Mouse (Mus musculus): ENCODE data around the gene Znrf2. TPM values are rescaled to one million over a fixed set of nuclear protein-coding genes. Genes with fewer than 3 reads are reported as not detected.

Gene Znrf2
- 3.0 and 3.4 TPM in 2 replicates for polyA plus RNA-seq (2016; fragmentation: Nextera tagmentation; extraction: Ambion mirVana)

DNA sequence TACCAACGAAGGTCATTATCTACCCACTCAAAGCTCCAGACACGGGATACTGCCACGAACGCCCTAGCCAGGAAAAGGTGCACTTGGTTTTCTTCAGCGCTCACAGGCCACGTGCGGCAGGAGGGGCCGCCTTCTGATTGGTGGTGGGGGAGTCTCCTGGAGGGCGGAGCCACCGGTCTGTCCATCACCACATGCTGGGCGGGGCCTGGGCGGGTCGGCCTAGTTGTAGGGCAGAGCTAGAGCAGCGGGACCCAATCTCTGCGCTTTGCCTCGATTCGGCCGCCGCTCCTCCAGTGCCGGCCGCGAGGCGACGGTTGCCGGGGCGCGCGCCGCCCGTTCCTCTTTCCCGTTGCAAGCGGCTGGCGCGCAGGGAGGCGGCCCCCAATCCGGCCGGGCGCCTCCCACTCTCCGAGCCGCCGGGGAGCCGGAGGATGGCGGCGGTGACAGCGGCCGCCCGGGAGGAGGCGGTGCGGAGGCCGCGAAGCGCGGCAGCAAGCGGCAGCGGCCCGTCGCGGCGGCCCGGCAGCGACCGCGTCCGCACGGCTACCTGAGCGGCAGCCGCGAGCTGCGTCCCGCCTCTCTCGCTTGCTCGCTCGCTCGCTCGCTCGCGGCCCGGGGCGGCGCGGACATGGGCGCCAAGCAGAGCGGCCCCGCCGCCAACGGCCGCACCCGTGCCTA lies at the start of gene Znrf2:
Znrf2 (plus strand) TSS at position 529 of the 678 bp plus-strand sequence.
- peak; percentile 99 for ATAC-seq (ENCODE audit: insufficient number of reproducible peaks, insufficient read depth, low FRiP score, low TSS enrichment)
- WGBS = under 1% methylated on average over 53 of the region's 88 CpGs
- Histone ChIP-seq H3K4me1 (peaks cover 19% of the 10 kb centered on the region), H3K9ac (peak within 1 kb of the TSS; percentile 92), H3K4me2 (replicated peaks) (peak within 1 kb of the TSS; percentile 69), H3K4me3 (peak within 1 kb of the TSS; percentile 76), H3K27me3 (no peaks in the 10 kb centered on the region), H3K9me3 (no peaks in the 10 kb centered on the region), H3K27ac (peak within 1 kb of the TSS; percentile 97), H3K36me3 (no peaks in the 10 kb centered on the region)

- Histone ChIP-seq H3K4me2 (replicated peaks) (no peak overlapping the region), H3K27me3 (no peaks in the 10 kb centered on the region), H3K27ac (no peak overlapping the region), H3K9ac (no peak overlapping the region), H3K36me3 (no peaks in the 10 kb centered on the region), H3K9me3 (no peaks in the 10 kb centered on the region), H3K4me3 (no peak overlapping the region), H3K4me1 (peaks cover 8% of the 10 kb centered on the region; the same call in 1 of the 2 replicates)
- ATAC-seq (ENCODE audit: insufficient number of reproducible peaks, insufficient read depth, low FRiP score, low TSS enrichment) = no peak
- 18% methylated on average over 4 of the region's 4 CpGs for WGBS
Observed at GRCm38 (mm10) chr6:54767746-54768145, 49.0 kb upstream of the Znrf2 start.

- Histone ChIP-seq H3K4me2 (replicated peaks) (no peak overlapping the region), H3K9me3 (no peaks in the 10 kb centered on the region), H3K4me3 (no peak overlapping the region), H3K4me1 (peaks cover 8% of the 10 kb centered on the region; the same call in 1 of the 2 replicates), H3K9ac (no peak overlapping the region), H3K27ac (no peak overlapping the region), H3K27me3 (no peaks in the 10 kb centered on the region), H3K36me3 (no peaks in the 10 kb centered on the region)
- WGBS = 68% methylated on average over 4 of the region's 4 CpGs
- no peak for ATAC-seq (ENCODE audit: insufficient number of reproducible peaks, insufficient read depth, low FRiP score, low TSS enrichment)
Observed at GRCm38 (mm10) chr6:54770766-54771165, 46.0 kb upstream of the Znrf2 start.

DNA sequence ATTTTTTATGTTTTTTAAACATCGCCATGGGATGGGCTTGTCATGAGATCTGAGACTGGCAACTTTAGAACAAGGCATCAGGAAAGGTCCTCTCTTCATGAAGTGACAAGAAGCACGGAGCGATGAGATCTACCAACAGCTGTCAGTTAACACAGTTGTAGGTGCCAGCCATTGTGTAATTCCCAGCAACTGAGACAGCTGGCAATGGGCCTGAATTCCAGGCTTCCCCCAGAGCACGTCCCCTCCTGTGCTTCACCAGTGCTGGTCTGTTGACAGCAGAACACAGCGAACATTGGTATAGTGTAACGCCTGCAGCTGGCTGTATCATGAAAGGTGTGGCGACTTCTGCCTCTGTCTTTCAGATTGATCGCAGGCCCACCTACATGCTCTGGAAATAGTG lies 45.5 kb upstream of the Znrf2 start:
- ATAC-seq (ENCODE audit: insufficient number of reproducible peaks, insufficient read depth, low FRiP score, low TSS enrichment) = no peak
- WGBS = 86% methylated on average over 8 of the region's 8 CpGs
- H3K27me3 ChIP-seq = no peaks in the 10 kb centered on the region

GRCm38 (mm10) chr6:54772078-54772477 lies 44.6 kb upstream of the Znrf2 start:
- WGBS = 88% methylated on average over 5 of the region's 5 CpGs
- H3K36me3 ChIP-seq = no peaks in the 10 kb centered on the region
- no peak overlapping the region for H3K4me3 ChIP-seq
- H3K9me3 ChIP-seq = no peaks in the 10 kb centered on the region
- no peaks in the 10 kb centered on the region for H3K27me3 ChIP-seq
- no peak overlapping the region for H3K4me2 ChIP-seq (replicated peaks)
- H3K27ac ChIP-seq = no peak overlapping the region
- no peak for ATAC-seq (ENCODE audit: insufficient number of reproducible peaks, insufficient read depth, low FRiP score, low TSS enrichment)
- peaks cover 8% of the 10 kb centered on the region; the same call in 1 of the 2 replicates for H3K4me1 ChIP-seq
- H3K9ac ChIP-seq = no peak overlapping the region

More for the DNA sequence above, 45.5 kb upstream of the Znrf2 start:
- no peak overlapping the region for H3K27ac ChIP-seq
- H3K9me3 ChIP-seq = no peaks in the 10 kb centered on the region
- H3K4me1 ChIP-seq = peaks cover 8% of the 10 kb centered on the region; the same call in 1 of the 2 replicates
- no peak overlapping the region for H3K9ac ChIP-seq
- no peak overlapping the region for H3K4me2 ChIP-seq (replicated peaks)
- H3K4me3 ChIP-seq = no peak overlapping the region
- H3K36me3 ChIP-seq = no peaks in the 10 kb centered on the region

- no peaks in the 10 kb centered on the region; the same call in 1 of the 2 replicates for H3K4me1 ChIP-seq
- no peak overlapping the region for H3K4me2 ChIP-seq (replicated peaks)
- no peak for ATAC-seq (ENCODE audit: insufficient number of reproducible peaks, insufficient read depth, low FRiP score, low TSS enrichment)
- H3K9me3 ChIP-seq = no peaks in the 10 kb centered on the region
- no peak overlapping the region for H3K27ac ChIP-seq
- no peaks in the 10 kb centered on the region for H3K36me3 ChIP-seq
- no peaks in the 10 kb centered on the region for H3K27me3 ChIP-seq
- no peak overlapping the region for H3K9ac ChIP-seq
- H3K4me3 ChIP-seq = no peak overlapping the region
Observed at GRCm38 (mm10) chr6:54775739-54776138, 41.0 kb upstream of the Znrf2 start.

DNA sequence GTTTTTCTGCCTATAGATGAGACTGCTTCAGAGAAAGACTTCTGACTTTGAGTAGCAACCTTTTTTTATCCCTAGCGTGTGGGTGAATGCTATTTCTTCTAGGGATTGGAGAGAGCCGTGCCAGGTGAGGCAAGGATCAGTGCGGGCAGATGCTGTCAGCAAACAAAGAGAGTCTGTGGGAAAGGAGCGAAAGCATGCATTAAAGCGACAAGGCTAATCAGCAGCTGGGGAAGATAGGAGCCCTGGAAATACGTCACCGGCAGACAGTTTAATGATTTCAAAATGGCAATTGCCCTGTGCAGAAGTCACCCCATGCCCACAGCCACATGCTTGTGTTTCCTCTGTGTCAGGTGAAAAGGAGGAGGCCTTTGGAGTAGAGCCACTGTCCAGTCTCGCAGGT lies 39.1 kb upstream of the Znrf2 start:
- Histone ChIP-seq H3K9me3 (no peaks in the 10 kb centered on the region), H3K4me1 (no peaks in the 10 kb centered on the region; the same call in 1 of the 2 replicates), H3K4me3 (no peak overlapping the region), H3K27me3 (no peaks in the 10 kb centered on the region), H3K27ac (no peak overlapping the region), H3K4me2 (replicated peaks) (no peak overlapping the region), H3K9ac (no peak overlapping the region), H3K36me3 (no peaks in the 10 kb centered on the region)
- no peak for ATAC-seq (ENCODE audit: insufficient number of reproducible peaks, insufficient read depth, low FRiP score, low TSS enrichment)
- 46% methylated on average over 8 of the region's 8 CpGs for WGBS

GRCm38 (mm10) chr6:54779968-54780367 lies 36.7 kb upstream of the Znrf2 start:
- Histone ChIP-seq H3K27me3 (no peaks in the 10 kb centered on the region), H3K36me3 (no peaks in the 10 kb centered on the region), H3K9me3 (no peaks in the 10 kb centered on the region), H3K27ac (no peak overlapping the region), H3K4me2 (replicated peaks) (no peak overlapping the region), H3K4me1 (no peaks in the 10 kb centered on the region; the same call in 1 of the 2 replicates), H3K4me3 (no peak overlapping the region), H3K9ac (no peak overlapping the region)
- no peak for ATAC-seq (ENCODE audit: insufficient number of reproducible peaks, insufficient read depth, low FRiP score, low TSS enrichment)
- WGBS = 72% methylated on average over 5 of the region's 5 CpGs

GRCm38 (mm10) chr6:54780569-54781304 lies 36.0 kb upstream of the Znrf2 start:
- Histone ChIP-seq H3K9ac (no peak overlapping the region), H3K27me3 (no peaks in the 10 kb centered on the region), H3K9me3 (no peaks in the 10 kb centered on the region), H3K27ac (no peak overlapping the region), H3K36me3 (no peaks in the 10 kb centered on the region), H3K4me3 (no peak overlapping the region), H3K4me2 (replicated peaks) (no peak overlapping the region), H3K4me1 (no peaks in the 10 kb centered on the region; the same call in 1 of the 2 replicates)
- 80% methylated on average over 5 of the region's 5 CpGs for WGBS
- ATAC-seq (ENCODE audit: insufficient number of reproducible peaks, insufficient read depth, low FRiP score, low TSS enrichment) = no peak

- no peaks in the 10 kb centered on the region for H3K36me3 ChIP-seq
- no peaks in the 10 kb centered on the region; the same call in 1 of the 2 replicates for H3K4me1 ChIP-seq
- no peak overlapping the region for H3K4me3 ChIP-seq
- no peak overlapping the region for H3K9ac ChIP-seq
- 68% methylated on average over 6 of the region's 6 CpGs for WGBS
- H3K9me3 ChIP-seq = no peaks in the 10 kb centered on the region
- ATAC-seq (ENCODE audit: insufficient number of reproducible peaks, insufficient read depth, low FRiP score, low TSS enrichment) = no peak
- H3K27ac ChIP-seq = no peak overlapping the region
- H3K27me3 ChIP-seq = no peaks in the 10 kb centered on the region
- H3K4me2 ChIP-seq (replicated peaks) = no peak overlapping the region
Observed at GRCm38 (mm10) chr6:54781881-54782280, 34.8 kb upstream of the Znrf2 start.

- Histone ChIP-seq H3K4me1 (no peaks in the 10 kb centered on the region), H3K27me3 (no peaks in the 10 kb centered on the region), H3K9me3 (no peaks in the 10 kb centered on the region), H3K4me2 (replicated peaks) (no peak overlapping the region), H3K9ac (no peak overlapping the region), H3K27ac (no peak overlapping the region), H3K4me3 (no peak overlapping the region), H3K36me3 (no peaks in the 10 kb centered on the region)
- 44% methylated on average over 5 of the region's 5 CpGs for WGBS
- ATAC-seq (ENCODE audit: insufficient number of reproducible peaks, insufficient read depth, low FRiP score, low TSS enrichment) = no peak
Observed at GRCm38 (mm10) chr6:54785098-54785730, 31.5 kb upstream of the Znrf2 start.

Measured in embryonic facial prominence, embryonic 12.5 days (tissue).